Mouse (Mus musculus) forebrain, embryonic 12.5 days (tissue): ENCODE measurements around the gene Efna5. TPM values are rescaled to one million over a fixed set of nuclear protein-coding genes. Genes with fewer than 3 reads are reported as not detected.

Experiments used
- ATAC-seq: fragments of 200-750 bp; cut with Nextera tagmentation; 2 replicates; pipeline ENCODE4 v1.8.0; 2017; ENCODE audit warnings: moderate TSS enrichment; ENCODE audit not compliant: low FRiP score
- H3K27ac ChIP-seq: fragments of 300-500 bp; sonication (generic); 2 replicates; pipeline ENCODE4 v1.5.1; 2016; ENCODE audit warnings: mild to moderate bottlenecking
- H3K27me3 ChIP-seq: fragments of 300-500 bp; sonication (generic); 2 replicates; pipeline ENCODE4 v1.6.1; 2016; ENCODE audit warnings: mild to moderate bottlenecking
- H3K36me3 ChIP-seq: fragments of 300-500 bp; sonication (generic); replicated peaks from 2 replicates; pipeline ENCODE4 v1.6.1; 2016; ENCODE audit warnings: mild to moderate bottlenecking
- H3K4me1 ChIP-seq: fragments of 300-500 bp; sonication (generic); 2 replicates; pipeline ENCODE4 v1.6.1; 2016
- H3K4me2 ChIP-seq: fragments of 300-500 bp; sonication (generic); 2 replicates; pipeline ENCODE4 v1.6.1; 2016; ENCODE audit warnings: mild to moderate bottlenecking, moderate library complexity
- H3K4me3 ChIP-seq: fragments of 300-500 bp; sonication (generic); replicated peaks from 2 replicates; pipeline ENCODE4 v1.5.1; 2016; ENCODE audit warnings: mild to moderate bottlenecking
- H3K9ac ChIP-seq: fragments of 300-500 bp; sonication (generic); 2 replicates; pipeline ENCODE4 v1.6.1; 2016; ENCODE audit warnings: mild to moderate bottlenecking
- H3K9me3 ChIP-seq: fragments of 300-500 bp; sonication (generic); 2 replicates; pipeline ENCODE4 v1.6.1; 2016
- WGBS: fragments of 180-500 bp; shearing (Covaris S2); methylation state at CpG from one replicate; pipeline ENCODE4 v1.1.7; 2016; 5-methylcytosine and 5-hydroxymethylcytosine counted together
- polyA plus RNA-seq: library from polyadenylated mRNA; unstranded; fragments of >200 nt; fragmentation: Nextera tagmentation; extraction: Ambion mirVana; gene quantifications from 2 replicates; pipeline ENCODE4 v1.2.1, GENCODE M21; 2016

Gene Efna5
- polyA plus RNA-seq, 1 experiment from 2014 or later = 45.7 TPM

DNA sequence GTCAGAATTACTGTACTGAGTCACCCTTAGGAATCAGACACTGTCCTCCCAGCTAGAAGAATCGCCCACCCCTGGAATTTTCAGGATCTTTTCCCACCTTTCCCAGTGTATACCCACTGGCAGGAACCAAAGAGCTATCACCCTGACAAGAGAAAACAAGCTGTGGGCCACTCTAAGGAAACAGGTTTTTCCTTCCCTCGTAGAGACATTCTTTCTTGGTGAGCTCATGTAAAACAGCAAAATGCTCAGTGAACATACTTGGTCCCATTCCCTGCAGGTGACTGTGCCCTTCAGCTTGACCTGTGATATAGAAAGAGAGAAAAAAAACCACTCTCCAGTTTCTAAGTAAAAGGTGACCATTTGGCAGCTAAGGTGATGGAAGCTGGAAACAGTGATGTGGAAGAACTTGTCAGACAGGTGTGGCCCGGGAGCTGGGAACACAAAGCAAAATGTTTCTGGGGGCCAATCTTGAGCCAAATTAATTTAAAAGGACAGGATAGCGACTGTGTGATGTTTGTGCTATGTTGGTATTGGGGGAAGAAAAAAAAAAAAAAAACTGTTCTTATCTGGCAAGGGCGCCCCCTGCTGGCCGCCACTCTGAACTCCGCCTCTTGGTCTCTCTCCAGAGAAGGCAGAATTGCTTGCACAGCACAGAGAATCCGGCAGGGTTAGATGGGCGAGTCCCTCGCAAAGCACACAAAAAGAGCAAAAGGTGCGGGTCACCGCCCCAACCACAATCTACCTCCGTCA, 97.4 kb downstream of the Efna5 start:
- H3K27ac ChIP-seq = no peak overlapping the region
- peak; percentile 61; the same call in 1 of the 2 replicates for ATAC-seq
- 18% methylated on average over 13 of the region's 13 CpGs for WGBS
- H3K9me3 ChIP-seq = no peaks in the 10 kb centered on the region
- H3K9ac ChIP-seq = peak overlapping the region; percentile 25; the same call in 1 of the 2 replicates
- no peaks in the 10 kb centered on the region for H3K36me3 ChIP-seq
- H3K4me3 ChIP-seq = peak overlapping the region; percentile 28
- H3K4me2 ChIP-seq = peak overlapping the region; percentile 50
- H3K4me1 ChIP-seq = peaks cover 62% of the 10 kb centered on the region
- H3K27me3 ChIP-seq = peaks cover 21% of the 10 kb centered on the region

DNA sequence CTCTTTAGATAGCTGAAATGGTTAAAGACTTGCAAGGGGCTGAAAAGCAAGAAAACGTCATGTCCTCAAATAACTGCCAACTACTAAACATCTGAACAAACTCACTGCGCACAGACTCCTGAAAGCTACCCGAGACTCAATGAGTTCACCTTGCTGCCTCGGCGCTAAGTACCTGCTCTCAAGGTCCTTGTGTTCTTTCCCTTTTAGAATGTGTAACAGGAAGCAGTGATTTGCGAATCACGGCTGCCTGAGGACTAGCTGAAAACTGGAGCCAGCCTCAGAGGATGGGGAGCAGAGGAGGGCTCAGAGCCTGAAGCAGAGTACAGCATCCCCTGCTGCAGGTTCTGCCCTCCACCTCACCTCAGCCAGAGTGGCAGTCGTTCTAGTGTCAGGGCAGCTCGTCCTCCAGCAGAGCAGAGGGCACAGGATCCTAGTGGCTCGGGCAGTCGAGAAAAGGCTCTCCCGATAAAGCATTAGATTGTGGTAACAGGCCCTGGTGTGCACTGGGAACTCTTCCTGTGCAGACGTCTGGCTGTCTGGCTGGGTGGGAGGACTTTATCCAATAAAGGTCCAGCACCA, 98.2 kb downstream of the Efna5 start:
- no peak overlapping the region for H3K4me3 ChIP-seq
- H3K27me3 ChIP-seq = peaks cover 15% of the 10 kb centered on the region
- no peak overlapping the region for H3K9ac ChIP-seq
- H3K27ac ChIP-seq = no peak overlapping the region
- H3K4me1 ChIP-seq = peaks cover 60% of the 10 kb centered on the region
- H3K4me2 ChIP-seq = no peak overlapping the region
- no peaks in the 10 kb centered on the region for H3K36me3 ChIP-seq
- WGBS = 72% methylated on average over 13 of the region's 13 CpGs
- no peaks in the 10 kb centered on the region for H3K9me3 ChIP-seq
- no peak for ATAC-seq

DNA sequence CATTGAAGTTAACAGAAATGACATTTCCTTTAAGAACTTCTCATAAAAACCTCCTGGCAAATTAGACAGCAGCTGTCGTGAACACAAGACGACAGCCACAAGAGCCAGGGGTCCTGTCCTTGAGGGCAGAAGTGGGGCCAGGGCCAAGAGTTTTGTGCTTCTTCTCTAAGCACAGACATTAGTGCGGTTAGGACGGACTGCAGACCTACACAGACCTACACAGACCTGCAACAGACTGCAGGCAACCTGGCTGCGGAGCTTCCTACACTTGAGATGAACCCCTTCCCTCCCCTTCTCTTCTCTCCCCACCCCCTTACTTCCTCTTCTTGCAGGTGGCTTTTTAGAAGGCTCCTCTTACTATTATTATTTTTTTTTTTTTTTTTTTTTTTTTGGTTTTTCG, 100.0 kb downstream of the Efna5 start:
- H3K9ac ChIP-seq = no peak overlapping the region
- H3K4me1 ChIP-seq = peaks cover 48% of the 10 kb centered on the region
- H3K4me2 ChIP-seq = no peak overlapping the region
- H3K9me3 ChIP-seq = no peaks in the 10 kb centered on the region
- peaks cover 10% of the 10 kb centered on the region for H3K27me3 ChIP-seq
- no peak for ATAC-seq
- no peak overlapping the region for H3K27ac ChIP-seq
- 84% methylated on average over 5 of the region's 6 CpGs for WGBS
- H3K4me3 ChIP-seq = no peak overlapping the region
- no peaks in the 10 kb centered on the region for H3K36me3 ChIP-seq

DNA sequence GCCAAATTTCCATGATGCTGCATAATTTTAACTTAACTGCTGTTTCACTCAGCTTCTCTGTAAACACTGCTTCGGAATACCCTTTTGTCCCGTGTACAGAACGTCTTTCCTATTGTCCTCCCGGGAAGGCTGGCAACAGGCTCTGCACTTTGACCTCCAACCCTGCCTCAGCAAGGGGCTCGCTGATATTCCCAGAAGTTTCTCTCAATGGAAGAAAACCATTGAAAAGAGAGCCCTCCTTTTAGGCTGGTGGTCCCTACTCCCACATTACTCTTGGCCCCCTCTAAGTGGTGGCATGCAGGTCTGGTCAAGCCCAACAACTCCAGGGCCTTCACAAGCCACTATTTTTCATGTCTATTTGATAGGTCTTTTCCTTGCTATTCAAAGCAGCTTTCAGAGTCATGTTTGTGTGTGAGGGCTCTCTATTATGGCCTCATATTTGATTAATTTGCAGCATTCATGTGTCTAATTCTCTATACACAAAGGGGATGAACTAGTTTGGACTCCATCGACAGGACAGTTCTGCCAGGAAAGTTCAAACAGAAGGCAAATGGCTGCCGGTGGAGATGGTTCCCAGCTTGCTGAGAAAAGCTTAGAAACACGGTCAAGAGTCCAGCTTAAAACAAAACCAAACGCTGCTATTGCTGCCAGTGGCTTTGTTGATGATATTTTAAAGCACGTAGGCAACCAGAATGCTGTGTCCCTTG, 103.1 kb downstream of the Efna5 start:
- Histone ChIP-seq H3K4me3 (no peak overlapping the region), H3K9ac (no peak overlapping the region), H3K27ac (no peak overlapping the region), H3K9me3 (no peaks in the 10 kb centered on the region), H3K36me3 (no peaks in the 10 kb centered on the region), H3K4me2 (no peak overlapping the region), H3K27me3 (0 out of 2 replicates have a peak, but pooled peaks cover 4% of the 10 kb centered on the region), H3K4me1 (peaks cover 18% of the 10 kb centered on the region)
- ATAC-seq = no peak
- 30% methylated on average over 10 of the region's 10 CpGs for WGBS

DNA sequence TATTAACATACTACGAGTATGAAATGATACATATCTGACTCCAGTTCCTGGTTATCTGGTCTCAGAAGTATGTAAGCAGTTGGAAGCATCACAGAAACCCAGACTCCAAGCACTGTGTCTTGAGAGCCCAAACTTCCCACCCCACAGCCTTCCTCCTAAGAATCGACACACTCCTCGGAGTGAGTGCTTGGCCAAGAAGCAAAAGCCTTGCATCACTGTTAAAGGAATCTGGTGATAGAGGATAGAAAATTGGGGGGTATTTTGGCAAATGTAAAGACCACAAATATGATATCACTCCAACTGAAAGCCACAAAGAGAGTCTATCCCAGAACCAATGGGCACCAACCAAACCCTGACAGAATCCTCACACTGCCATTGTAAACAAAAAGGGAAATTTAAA, 104.4 kb downstream of the Efna5 start:
- H3K9ac ChIP-seq = no peak overlapping the region
- no peak overlapping the region for H3K27ac ChIP-seq
- H3K9me3 ChIP-seq = no peaks in the 10 kb centered on the region
- H3K4me2 ChIP-seq = no peak overlapping the region
- 0 out of 2 replicates have a peak, but pooled peaks cover 4% of the 10 kb centered on the region for H3K27me3 ChIP-seq
- no peaks in the 10 kb centered on the region for H3K36me3 ChIP-seq
- 92% methylated on average over 3 of the region's 3 CpGs for WGBS
- H3K4me3 ChIP-seq = no peak overlapping the region
- H3K4me1 ChIP-seq = peaks cover 16% of the 10 kb centered on the region
- no peak for ATAC-seq

DNA sequence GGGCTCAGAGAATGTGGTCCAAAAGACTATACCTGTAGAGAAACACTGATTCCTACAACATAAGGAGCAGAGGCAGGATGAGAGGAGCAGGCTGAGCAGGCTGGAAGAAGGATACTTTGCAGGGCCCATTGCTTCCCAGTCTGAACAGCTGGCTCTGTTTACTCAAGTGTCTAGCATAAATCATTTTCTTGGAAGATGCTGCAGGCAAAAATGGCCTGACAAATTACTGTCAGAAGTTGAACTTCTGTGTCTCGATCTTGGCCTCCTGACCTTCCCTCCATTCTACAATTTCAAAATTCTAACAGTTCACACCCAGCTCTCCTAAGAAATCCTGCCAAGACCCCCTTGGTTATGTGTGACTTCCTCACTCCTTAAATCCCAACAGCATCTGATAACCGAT, 105.1 kb downstream of the Efna5 start:
- ATAC-seq = no peak
- Histone ChIP-seq H3K9ac (no peak overlapping the region), H3K9me3 (no peaks in the 10 kb centered on the region), H3K4me2 (no peak overlapping the region), H3K27ac (no peak overlapping the region), H3K27me3 (0 out of 2 replicates have a peak, but pooled peaks cover 3% of the 10 kb centered on the region), H3K4me3 (no peak overlapping the region), H3K4me1 (peaks cover 14% of the 10 kb centered on the region), H3K36me3 (no peaks in the 10 kb centered on the region)
- 85% methylated on average over 2 of the region's 2 CpGs for WGBS

DNA sequence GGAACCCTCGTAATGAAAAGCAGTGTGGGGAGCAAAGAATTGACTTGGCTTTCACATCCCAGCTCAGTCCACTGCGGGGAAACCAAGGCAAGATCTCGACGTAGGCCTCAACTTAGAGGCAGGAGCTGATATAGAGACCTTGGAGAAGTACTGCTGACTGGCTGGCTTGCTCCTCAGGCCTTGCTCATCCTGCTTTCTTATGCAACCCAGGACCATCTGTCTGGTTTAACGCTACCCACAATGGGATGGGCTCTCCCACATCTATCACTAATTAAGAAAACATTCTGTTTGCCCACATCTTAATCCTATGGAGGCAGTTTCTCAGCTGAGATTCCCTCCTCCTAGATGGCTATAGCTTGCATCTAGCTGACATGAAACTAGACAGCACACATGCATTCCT, 105.7 kb downstream of the Efna5 start:
- Histone ChIP-seq H3K9me3 (no peaks in the 10 kb centered on the region), H3K27me3 (no peaks in the 10 kb centered on the region), H3K9ac (no peak overlapping the region), H3K4me1 (peaks cover 11% of the 10 kb centered on the region), H3K4me2 (no peak overlapping the region), H3K4me3 (no peak overlapping the region), H3K36me3 (no peaks in the 10 kb centered on the region), H3K27ac (no peak overlapping the region)
- WGBS = 91% methylated on average over 5 of the region's 5 CpGs
- no peak for ATAC-seq

DNA sequence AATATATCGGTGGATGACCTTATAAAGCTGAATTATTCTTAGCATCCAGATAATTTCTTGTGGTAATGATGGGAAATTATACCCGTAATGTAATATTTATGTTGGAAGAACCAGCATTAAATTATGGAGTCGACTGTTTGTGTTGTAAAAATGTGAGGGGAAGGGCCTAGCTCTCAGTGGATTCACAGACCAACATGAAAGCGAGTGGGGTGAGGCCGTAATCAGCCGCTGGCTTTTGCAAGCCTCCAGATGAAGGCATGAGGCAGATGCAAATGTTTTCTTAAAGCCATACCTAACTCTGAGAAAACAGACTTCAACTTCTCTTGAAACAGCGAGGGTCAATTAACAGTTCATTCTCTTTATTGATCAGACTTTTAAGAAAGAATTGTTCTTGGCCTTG, 106.4 kb downstream of the Efna5 start:
- no peaks in the 10 kb centered on the region for H3K9me3 ChIP-seq
- no peak overlapping the region for H3K4me3 ChIP-seq
- 93% methylated on average over 7 of the region's 7 CpGs for WGBS
- H3K27ac ChIP-seq = no peak overlapping the region
- H3K27me3 ChIP-seq = no peaks in the 10 kb centered on the region
- H3K4me2 ChIP-seq = no peak overlapping the region
- ATAC-seq = no peak
- H3K36me3 ChIP-seq = no peaks in the 10 kb centered on the region
- H3K4me1 ChIP-seq = peaks cover 11% of the 10 kb centered on the region
- H3K9ac ChIP-seq = no peak overlapping the region

DNA sequence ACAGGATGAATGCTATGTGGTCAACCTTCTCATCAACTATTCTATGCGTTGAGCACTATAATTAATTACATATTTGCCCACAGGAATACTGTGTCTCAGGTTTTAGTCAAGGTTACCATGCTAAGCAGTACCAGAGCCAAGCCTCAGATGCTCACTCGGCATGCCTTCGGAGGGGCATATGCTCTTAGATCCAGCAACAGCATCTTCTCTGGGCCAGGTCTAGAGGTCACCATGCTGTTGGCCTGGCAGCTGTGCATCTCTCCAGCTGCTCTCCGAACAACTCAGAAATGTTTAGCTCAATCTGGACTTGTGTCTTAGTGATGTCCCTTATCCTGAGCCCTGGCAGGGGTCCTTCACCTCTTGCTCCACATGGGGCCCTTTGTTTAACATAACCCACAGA, 114.4 kb downstream of the Efna5 start:
- no peak for ATAC-seq
- Histone ChIP-seq H3K27me3 (no peaks in the 10 kb centered on the region), H3K9ac (no peak overlapping the region), H3K27ac (no peak overlapping the region), H3K4me1 (peaks cover 6% of the 10 kb centered on the region), H3K4me2 (no peak overlapping the region), H3K36me3 (no peaks in the 10 kb centered on the region), H3K9me3 (no peaks in the 10 kb centered on the region), H3K4me3 (no peak overlapping the region)
- 63% methylated on average over 4 of the region's 4 CpGs for WGBS

DNA sequence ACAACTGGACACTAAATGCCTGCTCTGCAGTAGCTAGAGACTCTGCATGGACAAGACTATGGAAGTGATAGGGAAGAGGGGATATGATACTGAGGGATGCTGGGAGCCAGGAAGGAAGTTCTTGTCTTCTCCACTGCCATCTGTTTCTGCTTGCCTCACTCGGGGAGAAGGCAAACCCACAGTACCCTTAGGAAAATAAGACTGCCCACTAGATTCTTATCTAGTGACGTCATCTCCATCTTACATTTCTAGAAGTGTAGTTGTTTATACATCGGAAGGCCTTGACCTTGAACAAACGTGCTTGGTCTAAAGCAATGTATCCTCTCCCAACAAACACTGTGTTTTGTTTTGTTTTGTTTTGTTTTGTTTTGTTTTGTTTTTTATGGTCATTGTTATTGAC, 116.0 kb downstream of the Efna5 start:
- peaks cover 15% of the 10 kb centered on the region for H3K4me1 ChIP-seq
- no peak overlapping the region for H3K4me3 ChIP-seq
- ATAC-seq = no peak
- H3K4me2 ChIP-seq = no peak overlapping the region
- no peaks in the 10 kb centered on the region for H3K9me3 ChIP-seq
- H3K27me3 ChIP-seq = no peaks in the 10 kb centered on the region
- no peak overlapping the region for H3K27ac ChIP-seq
- H3K36me3 ChIP-seq = no peaks in the 10 kb centered on the region
- H3K9ac ChIP-seq = no peak overlapping the region
- WGBS = 69% methylated on average over 4 of the region's 4 CpGs

DNA sequence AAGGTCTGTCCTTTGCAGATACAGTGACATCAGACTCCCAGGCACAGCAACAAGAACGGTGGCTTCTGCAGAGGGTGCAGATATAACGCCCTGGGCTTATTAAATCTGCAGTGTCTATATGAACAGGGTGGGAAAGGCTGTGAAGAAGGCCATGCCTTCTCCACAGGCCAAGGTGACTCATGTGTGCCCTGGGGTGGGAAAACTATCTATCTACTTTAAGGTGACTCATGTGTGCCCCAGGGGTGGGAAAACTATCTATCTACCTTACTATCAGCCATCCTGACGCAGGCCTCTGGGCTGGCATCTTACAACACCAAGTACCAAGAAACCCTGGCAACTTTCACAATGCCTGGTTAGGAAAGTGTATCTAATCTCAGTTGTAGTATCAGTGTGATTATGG, 124.2 kb downstream of the Efna5 start:
- Histone ChIP-seq H3K27ac (no peak overlapping the region), H3K4me3 (no peak overlapping the region), H3K4me2 (no peak overlapping the region), H3K9ac (no peak overlapping the region), H3K9me3 (no peaks in the 10 kb centered on the region), H3K36me3 (no peaks in the 10 kb centered on the region), H3K27me3 (no peaks in the 10 kb centered on the region), H3K4me1 (peaks cover 23% of the 10 kb centered on the region; the same call in 1 of the 2 replicates)
- WGBS = 89% methylated on average over 3 of the region's 3 CpGs
- no peak for ATAC-seq

DNA sequence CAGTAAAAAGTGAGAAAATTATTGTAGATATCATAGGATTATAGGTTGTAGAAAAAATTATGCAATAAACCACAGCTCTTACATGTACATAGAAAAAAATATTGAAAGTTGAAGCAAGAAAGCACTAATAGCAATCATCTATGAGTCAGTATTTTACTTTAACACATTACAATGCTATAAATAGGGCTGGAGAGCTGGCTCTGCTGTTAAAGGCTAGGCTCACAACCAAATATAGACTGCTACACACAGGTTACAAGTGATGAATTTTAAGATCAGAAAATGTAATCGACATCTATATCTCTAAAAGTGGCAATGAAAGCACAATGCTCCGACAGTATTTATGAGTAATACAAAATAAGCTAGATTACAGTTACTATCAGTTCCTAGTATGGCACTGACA, 125.5 kb downstream of the Efna5 start:
- no peak for ATAC-seq
- Histone ChIP-seq H3K4me1 (peaks cover 16% of the 10 kb centered on the region; the same call in 1 of the 2 replicates), H3K9ac (no peak overlapping the region), H3K36me3 (no peaks in the 10 kb centered on the region), H3K4me3 (no peak overlapping the region), H3K27ac (no peak overlapping the region), H3K9me3 (no peaks in the 10 kb centered on the region), H3K27me3 (no peaks in the 10 kb centered on the region), H3K4me2 (no peak overlapping the region)
- WGBS = 97% methylated on average over 2 of the region's 2 CpGs
